Mouse (Mus musculus) intestine, postnatal 0 days (tissue): Measurements from ENCODE around the gene Magi1. TPM values are rescaled to one million over a fixed set of nuclear protein-coding genes. Genes with fewer than 3 reads are reported as not detected.

Experiments
- ATAC-seq: fragments of 200-750 bp; cut with Nextera tagmentation; 2 replicates; pipeline ENCODE4 v1.8.0; 2017; ENCODE audit warnings: mild to moderate bottlenecking, moderate TSS enrichment, moderate library complexity
- H3K27ac ChIP-seq: fragments of 300-500 bp; sonication (generic); 2 replicates; pipeline ENCODE4 v1.5.1; 2014; ENCODE audit warnings: mild to moderate bottlenecking, low read depth, low read length, moderate library complexity
- H3K27me3 ChIP-seq: fragments of 300-500 bp; sonication (generic); replicated peaks from 2 replicates; pipeline ENCODE4 v1.6.1; 2014; ENCODE audit warnings: low read length, mixed read lengths; ENCODE audit not compliant: control insufficient read depth, insufficient read depth
- H3K36me3 ChIP-seq: fragments of 300-500 bp; sonication (generic); 2 replicates; pipeline ENCODE4 v1.6.1; 2014; ENCODE audit warnings: mild to moderate bottlenecking, moderate library complexity; ENCODE audit not compliant: control insufficient read depth, insufficient read depth
- H3K4me1 ChIP-seq: fragments of 300-500 bp; sonication (generic); replicated peaks from 2 replicates; pipeline ENCODE4 v1.6.1; 2014; ENCODE audit warnings: antibody characterized with exemption, low read length, mixed read lengths; ENCODE audit not compliant: control insufficient read depth, insufficient read depth
- H3K4me2 ChIP-seq: fragments of 300-500 bp; sonication (generic); replicated peaks from 2 replicates; pipeline ENCODE4 v1.6.1; 2014; ENCODE audit warnings: low read depth, mild to moderate bottlenecking, moderate library complexity
- H3K4me3 ChIP-seq: fragments of 300-500 bp; sonication (generic); 2 replicates; pipeline ENCODE4 v1.5.1; 2014; ENCODE audit warnings: low read depth, low read length
- H3K9ac ChIP-seq: fragments of 300-500 bp; sonication (generic); 2 replicates; pipeline ENCODE4 v1.6.1; 2014; ENCODE audit warnings: mild to moderate bottlenecking, low read depth, low read length
- H3K9me3 ChIP-seq: fragments of 300-500 bp; sonication (generic); 2 replicates; pipeline ENCODE4 v1.6.1; 2016; ENCODE audit warnings: mixed run types; ENCODE audit not compliant: control insufficient read depth
- CTCF ChIP-seq: sonication (generic); IDR thresholded peaks from 2 replicates; pipeline ENCODE4 v1.5.1; 2016; ENCODE audit warnings: low read depth, mild to moderate bottlenecking, control low read depth, antibody characterized with exemption, moderate library complexity
- WGBS: fragments of 180-500 bp; shearing (Covaris S2); extraction: QIAGEN DNeasy Blood & Tissue Kit; methylation state at CpG from one replicate; pipeline ENCODE4 v1.1.7; 2014; 5-methylcytosine and 5-hydroxymethylcytosine counted together
- polyA plus RNA-seq: library from polyadenylated mRNA; unstranded; fragments of >200 nt; fragmentation: Nextera tagmentation; extraction: Ambion mirVana; gene quantifications from 2 replicates; pipeline ENCODE4 v1.2.1, GENCODE M21; 2015

Gene Magi1
- polyA plus RNA-seq, 1 experiment from 2014 or later, result 4.2 TPM

DNA sequence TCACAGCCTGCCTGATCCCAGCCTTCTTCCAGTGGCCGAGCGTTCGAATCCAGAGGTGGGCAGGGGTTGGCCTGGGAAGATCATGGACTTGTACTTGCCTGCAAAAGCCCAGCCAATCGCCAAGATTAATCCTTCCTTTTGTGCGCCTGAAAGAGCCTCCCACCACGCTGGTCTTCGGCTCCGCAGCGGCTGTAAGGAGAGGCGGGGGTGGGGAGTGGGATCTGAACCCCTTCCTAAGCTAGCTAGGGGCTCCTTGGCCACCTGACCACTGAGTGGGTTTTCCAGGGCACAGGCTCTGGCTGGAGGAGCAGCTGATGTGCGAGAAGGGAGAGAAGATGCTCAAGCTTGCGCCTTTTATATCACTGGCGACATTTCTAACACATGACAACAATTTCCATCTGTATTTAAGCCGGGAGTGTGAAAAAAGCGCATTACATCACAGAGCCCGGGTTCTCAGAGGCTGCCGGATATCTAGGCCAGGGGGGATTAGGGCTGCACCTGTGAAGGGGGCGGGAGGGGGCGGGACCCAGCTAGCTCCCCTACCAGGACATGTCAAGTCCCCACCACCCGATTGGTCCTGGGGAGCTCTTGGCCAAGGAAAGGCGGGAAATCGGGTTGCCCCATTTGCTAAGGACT is 370.4 kb downstream of the Magi1 start:
- no peak overlapping the region for H3K27ac ChIP-seq
- H3K4me3 ChIP-seq, result no peak overlapping the region
- no peak for ATAC-seq
- no peaks in the 10 kb centered on the region for H3K36me3 ChIP-seq
- TF ChIP-seq CTCF, result no peak
- WGBS, result 26% methylated on average over 22 of the region's 22 CpGs
- H3K9me3 ChIP-seq, result no peaks in the 10 kb centered on the region
- no peaks in the 10 kb centered on the region for H3K27me3 ChIP-seq
- H3K9ac ChIP-seq, result no peak overlapping the region
- H3K4me2 ChIP-seq, result peak overlapping the region; percentile 32; the same call in 1 of the 2 replicates
- H3K4me1 ChIP-seq, result 0 out of 2 replicates have a peak, but pooled peaks cover 3% of the 10 kb centered on the region

DNA sequence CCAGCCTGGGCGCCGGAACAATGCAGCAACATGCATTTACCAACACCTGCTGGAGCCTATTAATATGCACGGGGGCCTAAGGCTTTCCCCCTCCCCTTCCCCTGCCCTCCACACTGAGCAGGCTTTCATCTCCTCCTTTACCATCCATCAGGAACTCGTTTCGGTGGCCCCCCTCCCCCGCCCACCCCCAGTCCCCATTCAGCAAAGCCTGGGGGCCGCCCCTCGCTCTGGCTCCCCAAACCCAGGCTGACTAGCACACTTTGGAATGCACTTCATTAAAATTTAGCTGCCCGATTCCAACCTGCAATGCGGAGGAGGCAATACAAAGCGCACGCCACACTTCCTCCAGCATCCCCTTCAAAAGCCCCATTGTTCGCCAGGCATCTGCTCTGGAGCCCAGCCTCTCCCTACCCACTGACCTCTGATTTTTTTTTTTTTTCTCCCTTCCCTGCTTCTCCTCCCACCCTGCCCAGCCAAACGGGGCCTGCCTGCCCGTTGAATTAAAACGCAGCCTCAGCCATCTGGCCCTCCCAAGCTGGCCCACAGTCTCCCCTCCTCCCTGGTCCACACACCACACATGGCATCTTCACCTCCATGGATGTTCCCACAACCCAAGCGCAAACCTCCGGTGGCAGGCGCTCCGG is 371.0 kb downstream of the Magi1 start:
- no peak overlapping the region for H3K4me3 ChIP-seq
- no peaks in the 10 kb centered on the region for H3K27me3 ChIP-seq
- peak overlapping the region; percentile 32 for H3K4me2 ChIP-seq
- peak overlapping the region; percentile 46; the same call in 1 of the 2 replicates for H3K27ac ChIP-seq
- 0 out of 2 replicates have a peak, but pooled peaks cover 3% of the 10 kb centered on the region for H3K4me1 ChIP-seq
- H3K36me3 ChIP-seq, result no peaks in the 10 kb centered on the region
- H3K9me3 ChIP-seq, result no peaks in the 10 kb centered on the region
- 9% methylated on average over 20 of the region's 20 CpGs for WGBS
- no peak overlapping the region for H3K9ac ChIP-seq
- peak; percentile 25; the same call in 1 of the 2 replicates for ATAC-seq
- TF ChIP-seq CTCF, result no peak

DNA sequence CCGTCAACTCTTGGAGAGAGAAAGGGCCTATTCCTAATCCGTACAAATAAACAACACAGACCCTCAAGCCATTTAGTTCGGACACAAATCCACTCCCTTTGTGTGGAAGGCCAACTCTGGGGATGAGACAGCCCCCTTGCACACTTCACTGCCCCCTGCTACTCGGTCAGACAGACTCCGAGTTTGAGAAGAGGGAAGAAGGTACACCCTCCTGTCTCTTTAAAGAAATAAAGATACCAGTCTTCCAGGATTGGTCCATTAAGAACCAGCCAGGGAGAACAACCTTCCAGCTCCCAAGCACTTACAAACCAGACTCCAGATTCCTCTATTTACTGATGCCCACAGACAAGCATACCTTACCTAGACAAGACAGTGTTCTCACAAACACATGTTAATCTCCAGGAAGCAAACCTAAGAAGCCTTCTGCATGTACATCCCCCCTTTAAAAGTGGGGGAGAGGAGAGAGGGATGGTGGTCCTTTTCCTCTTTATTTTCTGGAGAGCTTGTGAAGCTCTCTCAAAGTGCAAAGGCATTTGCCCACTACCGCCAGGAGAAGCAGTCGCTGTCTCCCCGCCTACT is 371.6 kb downstream of the Magi1 start:
- Histone ChIP-seq H3K36me3 (no peaks in the 10 kb centered on the region), H3K4me1 (0 out of 2 replicates have a peak, but pooled peaks cover 3% of the 10 kb centered on the region), H3K4me2 (peak overlapping the region; percentile 32; the same call in 1 of the 2 replicates), H3K4me3 (no peak overlapping the region), H3K9me3 (no peaks in the 10 kb centered on the region), H3K27ac (peak overlapping the region; percentile 46; the same call in 1 of the 2 replicates), H3K27me3 (no peaks in the 10 kb centered on the region), H3K9ac (no peak overlapping the region)
- 58% methylated on average over 8 of the region's 8 CpGs for WGBS
- no peak for ATAC-seq
- TF ChIP-seq CTCF, result no peak

DNA sequence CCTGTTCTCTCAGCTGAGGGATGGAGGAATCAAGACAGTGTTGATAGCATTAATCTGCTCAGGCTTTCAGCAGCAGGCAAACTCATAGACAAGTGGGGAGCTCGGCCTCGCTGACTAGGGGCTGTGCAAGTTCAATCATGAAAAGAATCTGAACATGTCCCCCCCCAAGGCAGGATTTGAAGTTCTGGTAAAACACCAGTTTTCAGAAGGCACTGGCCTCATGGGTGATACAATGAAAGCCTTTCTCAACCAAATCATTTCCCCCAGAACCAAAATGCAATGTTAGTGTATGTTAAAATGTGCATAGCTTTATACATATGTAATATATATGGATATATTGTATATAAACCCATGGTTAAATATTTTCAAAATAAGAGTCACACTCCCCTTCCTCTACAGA is 372.3 kb downstream of the Magi1 start:
- H3K36me3 ChIP-seq, result no peaks in the 10 kb centered on the region
- H3K27ac ChIP-seq, result no peak overlapping the region
- H3K9me3 ChIP-seq, result no peaks in the 10 kb centered on the region
- no peak for TF ChIP-seq CTCF
- H3K4me1 ChIP-seq, result 0 out of 2 replicates have a peak, but pooled peaks cover 3% of the 10 kb centered on the region
- 93% methylated on average over 2 of the region's 2 CpGs for WGBS
- H3K4me2 ChIP-seq, result no peak overlapping the region
- H3K27me3 ChIP-seq, result no peaks in the 10 kb centered on the region
- H3K4me3 ChIP-seq, result no peak overlapping the region
- ATAC-seq, result no peak
- no peak overlapping the region for H3K9ac ChIP-seq

DNA sequence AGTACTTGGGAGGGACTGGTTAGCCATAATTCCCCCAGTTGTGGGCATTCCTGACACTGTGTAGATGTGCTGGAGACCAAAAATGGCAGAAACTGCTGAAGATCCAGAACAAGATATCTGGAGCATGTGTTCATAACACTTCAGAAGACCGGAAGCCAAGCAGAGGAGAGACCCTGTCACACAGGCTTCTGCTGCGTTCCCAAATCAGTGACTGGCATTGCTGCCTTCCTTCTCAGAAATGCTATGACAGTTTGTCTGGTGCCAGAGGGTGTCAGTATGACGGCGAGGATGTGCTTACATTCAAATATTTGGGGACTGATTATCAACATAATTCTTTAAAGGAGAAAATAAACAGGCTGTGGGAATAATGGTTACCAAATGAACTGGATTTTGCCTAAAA is 373.7 kb downstream of the Magi1 start:
- H3K4me3 ChIP-seq, result no peak overlapping the region
- ATAC-seq, result no peak
- 0 out of 2 replicates have a peak, but pooled peaks cover 3% of the 10 kb centered on the region for H3K4me1 ChIP-seq
- 88% methylated on average over 4 of the region's 4 CpGs for WGBS
- H3K4me2 ChIP-seq, result no peak overlapping the region
- H3K9me3 ChIP-seq, result no peaks in the 10 kb centered on the region
- no peak overlapping the region for H3K9ac ChIP-seq
- H3K27ac ChIP-seq, result no peak overlapping the region
- TF ChIP-seq CTCF, result no peak
- no peaks in the 10 kb centered on the region for H3K27me3 ChIP-seq
- no peaks in the 10 kb centered on the region for H3K36me3 ChIP-seq

DNA sequence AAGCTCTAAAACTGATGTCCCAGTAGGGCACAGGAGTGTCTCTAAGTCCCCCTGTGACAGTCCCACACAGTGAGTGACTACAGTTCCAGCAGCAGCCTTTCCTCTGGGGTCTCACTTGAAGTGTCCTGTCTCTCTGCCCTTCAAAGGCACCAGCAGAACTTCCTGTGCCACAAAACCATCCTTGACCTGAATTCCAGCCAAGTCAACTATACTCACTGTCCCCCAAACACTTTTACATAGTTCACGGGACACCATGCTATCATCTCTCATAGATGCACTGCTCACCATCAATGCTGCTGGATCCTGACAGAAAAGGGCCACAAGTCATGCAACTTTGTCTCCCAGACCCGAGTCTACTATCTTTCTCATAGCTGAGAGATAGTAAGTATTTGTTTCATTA is 378.7 kb downstream of the Magi1 start:
- no peaks in the 10 kb centered on the region for H3K27me3 ChIP-seq
- no peak for TF ChIP-seq CTCF
- no peak overlapping the region for H3K27ac ChIP-seq
- no peak for ATAC-seq
- WGBS, result 87% methylated on average over 2 of the region's 2 CpGs
- no peaks in the 10 kb centered on the region for H3K9me3 ChIP-seq
- no peaks in the 10 kb centered on the region for H3K4me1 ChIP-seq
- no peak overlapping the region for H3K9ac ChIP-seq
- H3K4me2 ChIP-seq, result no peak overlapping the region
- H3K36me3 ChIP-seq, result no peaks in the 10 kb centered on the region
- H3K4me3 ChIP-seq, result no peak overlapping the region
